Mouse (Mus musculus) sigmoid colon, adult 10 weeks (tissue): ENCODE results near the gene Cfap77. TPM values are rescaled to one million over a fixed set of nuclear protein-coding genes. Genes with fewer than 3 reads are reported as not detected.

ENCODE experiments used
- polyA plus RNA-seq: library from polyadenylated mRNA; stranded (reverse); fragments of 350-450 nt; fragmentation: Illumina TruSeq; extraction: RNeasy Lipid Tissue Mini Kit (QIAGEN cat#74804); gene quantifications from one replicate; pipeline ENCODE4 v1.2.3, GENCODE M21; 2014; ENCODE audit warnings: low read depth, low replicate concordance

Cfap77 gene
- 0.41 TPM for polyA plus RNA-seq

GRCm38 (mm10) chr2:29054991-29055390 is at the start of gene Cfap77:
Cfap77 (minus strand) TSS chr2:29055066.

DNA sequence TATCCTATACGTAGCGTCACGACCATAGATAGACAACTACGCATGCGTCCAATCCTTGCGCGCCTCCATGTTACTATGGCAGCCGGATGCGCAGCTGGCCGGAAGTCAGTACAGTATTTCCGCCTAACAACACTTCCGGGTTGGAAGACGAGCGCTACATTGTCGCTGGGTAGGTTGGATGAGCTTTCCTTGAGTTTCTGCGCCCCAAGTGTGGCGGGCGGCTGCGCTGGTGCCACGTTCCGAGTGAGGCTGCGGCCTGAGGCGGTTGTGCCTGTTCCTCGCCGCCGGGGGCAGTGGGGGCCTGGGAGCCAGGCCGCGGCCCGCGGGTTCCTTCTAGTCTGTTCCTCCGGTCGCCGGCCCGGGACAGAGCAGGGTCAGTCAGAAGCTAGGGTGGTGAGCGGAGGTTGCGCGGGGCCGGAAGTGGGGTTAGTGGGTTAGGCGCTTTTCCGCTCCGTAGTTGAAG is 5.3 kb upstream of the Cfap77 start, which contains the start of gene Ttf1:
TSS of gene Ttf1 (plus strand) at position 128 of the 463 bp plus-strand sequence.

DNA sequence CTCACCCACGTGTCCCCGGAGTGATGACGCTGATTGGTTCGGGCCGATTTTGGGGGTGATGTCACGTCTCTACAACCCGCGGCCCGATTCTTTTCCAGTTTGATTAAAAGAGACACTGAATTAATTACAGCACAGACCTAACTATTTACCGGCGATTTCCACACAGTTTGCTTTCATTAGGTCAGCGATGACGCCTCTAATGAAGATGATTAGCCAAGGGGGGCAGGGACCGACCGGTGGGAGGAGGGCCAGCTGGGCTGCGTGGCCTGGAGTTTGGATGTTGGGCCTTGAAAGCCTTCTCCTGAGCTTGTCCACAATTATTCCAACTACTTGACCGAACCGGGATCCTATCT is 138.4 kb downstream of the Cfap77 start, which contains the start of gene Barhl1:
TSS of gene Barhl1 (minus strand) at position 156 of the 353 bp plus-strand sequence.

Other genes starting within 250 kb of the Cfap77 start
- 14.7 TPM for gene Gtf3c4, start 214.7 kb downstream of the Cfap77 start, polyA plus RNA-seq
- gene Ddx31, start 214.7 kb downstream of the Cfap77 start, polyA plus RNA-seq = 5.0 TPM
- gene Barhl1, start 138.4 kb downstream of the Cfap77 start, polyA plus RNA-seq = not detected
- gene Ttf1, start 5.2 kb upstream of the Cfap77 start, polyA plus RNA-seq = 24.5 TPM
- 38.2 TPM for gene Setx, start 69.1 kb upstream of the Cfap77 start, polyA plus RNA-seq
- gene Ntng2, start 197.9 kb upstream of the Cfap77 start, polyA plus RNA-seq = not detected